Mouse (Mus musculus) heart, embryonic 16.5 days (tissue): ENCODE measurements around the gene Coq10a. TPM values are rescaled to one million over a fixed set of nuclear protein-coding genes. Genes with fewer than 3 reads are reported as not detected.

Experiments used
- microRNA-seq: library from miRNA; unstranded; fragments of <30 nt; microRNA quantifications from one replicate; pipeline ENCODE4, GENCODE M21; 2017
- polyA plus RNA-seq: library from polyadenylated mRNA; unstranded; fragments of >200 nt; fragmentation: Nextera tagmentation; extraction: Ambion mirVana; gene quantifications from 2 replicates; pipeline ENCODE4 v1.2.1, GENCODE M21; 2015

Coq10a gene
- polyA plus RNA-seq, 1 experiment from 2014 or later: 13.4 TPM

Small RNA genes lying within 50 kb of the gene (microRNA-seq; reads per million reads assigned to microRNA genes)
- not detected for gene Gm25361
- not detected for gene Gm26308
- gene Mir6914: not detected
- gene Mir6915: 1.2 reads per million

Other genes starting within 250 kb of the Coq10a start
- 35.8 and 37.7 TPM in 2 replicates for gene Rbms2, start 188.7 kb downstream of the Coq10a start, polyA plus RNA-seq
- gene Gls2, start 174.5 kb downstream of the Coq10a start, polyA plus RNA-seq: 0.88 and 1.0 TPM in 2 replicates
- gene Spryd4, start 157.2 kb downstream of the Coq10a start, polyA plus RNA-seq: 45.1 and 46.1 TPM in 2 replicates
- not detected in 2 replicates for gene Mip, start 143.2 kb downstream of the Coq10a start, polyA plus RNA-seq
- gene Timeless, start 136.9 kb downstream of the Coq10a start, polyA plus RNA-seq: 29.6 and 30.4 TPM in 2 replicates
- gene Apon, start 114.9 kb downstream of the Coq10a start, polyA plus RNA-seq: 0.17 TPM in 1 of 2 replicates, not detected in the other
- gene Apof, start 100.3 kb downstream of the Coq10a start, polyA plus RNA-seq: 0.15 and 0.26 TPM in 2 replicates
- gene Stat2, start 98.4 kb downstream of the Coq10a start, polyA plus RNA-seq: 11.3 and 11.8 TPM in 2 replicates
- gene Il23a, start 70.2 kb downstream of the Coq10a start, polyA plus RNA-seq: 4.3 and 6.0 TPM in 2 replicates
- gene Pan2, start 65.7 kb downstream of the Coq10a start, polyA plus RNA-seq: 26.1 and 28.1 TPM in 2 replicates
- gene Cnpy2, start 46.5 kb downstream of the Coq10a start, polyA plus RNA-seq: 184 and 195 TPM in 2 replicates
- gene Cs, start 31.3 kb downstream of the Coq10a start, polyA plus RNA-seq: 567 and 572 TPM in 2 replicates
- 8.1 and 8.5 TPM in 2 replicates for gene Ankrd52, start 8.1 kb upstream of the Coq10a start, polyA plus RNA-seq
- gene Slc39a5, start 32.2 kb upstream of the Coq10a start, polyA plus RNA-seq: 0.41 TPM in 1 of 2 replicates, not detected in the other
- 55.9 and 60.4 TPM in 2 replicates for gene Nabp2, start 42.5 kb upstream of the Coq10a start, polyA plus RNA-seq
- gene Rnf41, start 42.7 kb upstream of the Coq10a start, polyA plus RNA-seq: 29.9 and 31.7 TPM in 2 replicates
- 54.9 and 57.5 TPM in 2 replicates for gene Smarcc2, start 90.3 kb upstream of the Coq10a start, polyA plus RNA-seq
- 945 and 1,125 TPM in 2 replicates for gene Myl6, start 125.1 kb upstream of the Coq10a start, polyA plus RNA-seq
- 4.2 and 4.4 TPM in 2 replicates for gene Myl6b, start 129.7 kb upstream of the Coq10a start, polyA plus RNA-seq
- 22.5 and 25.7 TPM in 2 replicates for gene Esyt1, start 156.9 kb upstream of the Coq10a start, polyA plus RNA-seq
- 8.4 and 9.5 TPM in 2 replicates for gene Zc3h10, start 178.8 kb upstream of the Coq10a start, polyA plus RNA-seq
- 1,776 and 2,205 TPM in 2 replicates for gene Rpl41, start 180.3 kb upstream of the Coq10a start, polyA plus RNA-seq
- gene Pa2g4, start 197.0 kb upstream of the Coq10a start, polyA plus RNA-seq: 125 and 150 TPM in 2 replicates
- 3.9 and 5.4 TPM in 2 replicates for gene Erbb3, start 220.7 kb upstream of the Coq10a start, polyA plus RNA-seq